Mouse (Mus musculus) embryonic facial prominence, embryonic 13.5 days (tissue): Measurements from ENCODE around the gene Ramac. TPM values are rescaled to one million over a fixed set of nuclear protein-coding genes. Genes with fewer than 3 reads are reported as not detected.

ENCODE experiments used
- ATAC-seq: fragments of 200-750 bp; cut with Nextera tagmentation; 2 replicates; pipeline ENCODE4 v1.8.0; 2017; ENCODE audit warnings: low read depth; ENCODE audit not compliant: insufficient number of reproducible peaks, insufficient read depth, low FRiP score, low TSS enrichment
- H3K27ac ChIP-seq: fragments of 300-500 bp; sonication (generic); 2 replicates; pipeline ENCODE4 v1.5.1; 2015; ENCODE audit warnings: moderate library complexity, mild to moderate bottlenecking, inconsistent platforms
- H3K27me3 ChIP-seq: fragments of 300-500 bp; sonication (generic); 2 replicates; pipeline ENCODE4 v1.6.1; 2015; ENCODE audit warnings: mild to moderate bottlenecking, inconsistent platforms
- H3K36me3 ChIP-seq: fragments of 300-500 bp; sonication (generic); 2 replicates; pipeline ENCODE4 v1.6.1; 2015; ENCODE audit warnings: mild to moderate bottlenecking, inconsistent platforms
- H3K4me1 ChIP-seq: fragments of 300-500 bp; sonication (generic); 2 replicates; pipeline ENCODE4 v1.6.1; 2015; ENCODE audit warnings: inconsistent platforms
- H3K4me2 ChIP-seq: fragments of 300-500 bp; sonication (generic); 2 replicates; pipeline ENCODE4 v1.6.1; 2015; ENCODE audit warnings: moderate library complexity, mild to moderate bottlenecking, inconsistent platforms
- H3K4me3 ChIP-seq: fragments of 300-500 bp; sonication (generic); 2 replicates; pipeline ENCODE4 v1.5.1; 2015; ENCODE audit warnings: mild to moderate bottlenecking, inconsistent platforms
- H3K9ac ChIP-seq: fragments of 300-500 bp; sonication (generic); 2 replicates; pipeline ENCODE4 v1.6.1; 2015; ENCODE audit warnings: mild to moderate bottlenecking, inconsistent platforms
- H3K9me3 ChIP-seq: fragments of 300-500 bp; sonication (generic); 2 replicates; pipeline ENCODE4 v1.6.1; 2016; ENCODE audit warnings: inconsistent platforms
- WGBS: fragments of 180-500 bp; shearing (Covaris S2); methylation state at CpG from one replicate; pipeline ENCODE4 v1.1.7; 2015; ENCODE audit warnings: mixed read lengths; 5-methylcytosine and 5-hydroxymethylcytosine counted together
- polyA plus RNA-seq: library from polyadenylated mRNA; unstranded; fragments of >200 nt; fragmentation: Nextera tagmentation; extraction: Ambion mirVana; gene quantifications from 2 replicates; pipeline ENCODE4 v1.2.1, GENCODE M21; 2015

The Ramac gene
- polyA plus RNA-seq = 120 and 141 TPM in 2 replicates

GRCm38 (mm10) chr7:81762180-81763109 is at the start of gene Ramac:
Gene Ramac (plus strand): TSS chr7:81762925.
- H3K27me3 ChIP-seq = no peaks in the 10 kb centered on the region
- H3K9me3 ChIP-seq = no peaks in the 10 kb centered on the region
- peak; percentile 94 for ATAC-seq
- peak within 1 kb of the TSS; percentile 98 for H3K9ac ChIP-seq
- H3K36me3 ChIP-seq = no peaks in the 10 kb centered on the region
- H3K4me2 ChIP-seq = peak within 1 kb of the TSS; percentile 89
- under 1% methylated on average over 56 of the region's 56 CpGs for WGBS
- H3K4me3 ChIP-seq = peak within 1 kb of the TSS; percentile 97
- H3K4me1 ChIP-seq = peaks cover 18% of the 10 kb centered on the region
- peak within 1 kb of the TSS; percentile 79 for H3K27ac ChIP-seq

- WGBS = 71% methylated on average over 1 of the region's 1 CpGs
- H3K36me3 ChIP-seq = no peaks in the 10 kb centered on the region
- no peak overlapping the region for H3K4me3 ChIP-seq
Observed at GRCm38 (mm10) chr7:81718657-81719056, 44.1 kb upstream of the Ramac start.

GRCm38 (mm10) chr7:81719216-81719661 is 43.5 kb upstream of the Ramac start:
- 70% methylated on average over 1 of the region's 1 CpGs for WGBS
- Histone ChIP-seq H3K4me1 (peaks cover 5% of the 10 kb centered on the region; the same call in 1 of the 2 replicates), H3K9me3 (no peaks in the 10 kb centered on the region), H3K36me3 (no peaks in the 10 kb centered on the region), H3K4me3 (no peak overlapping the region), H3K27me3 (no peaks in the 10 kb centered on the region), H3K9ac (no peak overlapping the region), H3K4me2 (no peak overlapping the region), H3K27ac (no peak overlapping the region)
- ATAC-seq = no peak

More at GRCm38 (mm10) chr7:81718657-81719056, 44.1 kb upstream of the Ramac start:
- H3K27me3 ChIP-seq = no peaks in the 10 kb centered on the region
- H3K27ac ChIP-seq = no peak overlapping the region
- no peak overlapping the region for H3K4me2 ChIP-seq
- ATAC-seq = no peak
- H3K4me1 ChIP-seq = peaks cover 5% of the 10 kb centered on the region; the same call in 1 of the 2 replicates
- H3K9me3 ChIP-seq = no peaks in the 10 kb centered on the region
- no peak overlapping the region for H3K9ac ChIP-seq

GRCm38 (mm10) chr7:81721271-81721670 is 41.5 kb upstream of the Ramac start:
- Histone ChIP-seq H3K27ac (no peak overlapping the region), H3K36me3 (no peaks in the 10 kb centered on the region), H3K9ac (no peak overlapping the region), H3K4me1 (peaks cover 5% of the 10 kb centered on the region; the same call in 1 of the 2 replicates), H3K4me3 (no peak overlapping the region), H3K4me2 (no peak overlapping the region), H3K9me3 (no peaks in the 10 kb centered on the region), H3K27me3 (no peaks in the 10 kb centered on the region)
- no peak for ATAC-seq
- WGBS = 53% methylated on average over 5 of the region's 5 CpGs

GRCm38 (mm10) chr7:81723851-81724250 is 38.9 kb upstream of the Ramac start:
- peaks cover 5% of the 10 kb centered on the region; the same call in 1 of the 2 replicates for H3K4me1 ChIP-seq
- no peak overlapping the region for H3K9ac ChIP-seq
- no peak overlapping the region for H3K4me3 ChIP-seq
- no peak for ATAC-seq
- 93% methylated on average over 10 of the region's 10 CpGs for WGBS
- no peaks in the 10 kb centered on the region for H3K27me3 ChIP-seq
- H3K4me2 ChIP-seq = no peak overlapping the region
- no peaks in the 10 kb centered on the region for H3K36me3 ChIP-seq
- no peaks in the 10 kb centered on the region for H3K9me3 ChIP-seq
- H3K27ac ChIP-seq = no peak overlapping the region

- 79% methylated on average over 18 of the region's 18 CpGs for WGBS
- H3K27ac ChIP-seq = no peak overlapping the region
- peaks cover 2% of the 10 kb centered on the region; the same call in 1 of the 2 replicates for H3K4me1 ChIP-seq
Observed at GRCm38 (mm10) chr7:81725986-81726727, 36.6 kb upstream of the Ramac start.

GRCm38 (mm10) chr7:81726728-81727005 is 36.1 kb upstream of the Ramac start:
- no peak overlapping the region for H3K27ac ChIP-seq
- WGBS = 44% methylated on average over 2 of the region's 2 CpGs

More at GRCm38 (mm10) chr7:81725986-81726727, 36.6 kb upstream of the Ramac start:
- no peaks in the 10 kb centered on the region for H3K27me3 ChIP-seq
- H3K36me3 ChIP-seq = no peaks in the 10 kb centered on the region
- H3K9ac ChIP-seq = no peak overlapping the region
- H3K4me3 ChIP-seq = no peak overlapping the region
- no peak overlapping the region for H3K4me2 ChIP-seq
- H3K9me3 ChIP-seq = no peaks in the 10 kb centered on the region
- ATAC-seq = no peak

GRCm38 (mm10) chr7:81727716-81728115 is 35.0 kb upstream of the Ramac start:
- no peak overlapping the region for H3K4me2 ChIP-seq
- H3K27me3 ChIP-seq = no peaks in the 10 kb centered on the region; the same call in 1 of the 2 replicates
- H3K9me3 ChIP-seq = no peaks in the 10 kb centered on the region
- no peak for ATAC-seq
- no peaks in the 10 kb centered on the region for H3K4me1 ChIP-seq
- H3K9ac ChIP-seq = no peak overlapping the region
- H3K27ac ChIP-seq = no peak overlapping the region
- no peaks in the 10 kb centered on the region for H3K36me3 ChIP-seq
- no peak overlapping the region for H3K4me3 ChIP-seq
- 77% methylated on average over 9 of the region's 9 CpGs for WGBS

More at GRCm38 (mm10) chr7:81726728-81727005, 36.1 kb upstream of the Ramac start:
- no peak overlapping the region for H3K9ac ChIP-seq
- no peaks in the 10 kb centered on the region for H3K9me3 ChIP-seq
- no peak for ATAC-seq
- no peaks in the 10 kb centered on the region for H3K27me3 ChIP-seq
- H3K4me3 ChIP-seq = no peak overlapping the region
- no peaks in the 10 kb centered on the region for H3K4me1 ChIP-seq
- H3K4me2 ChIP-seq = no peak overlapping the region
- no peaks in the 10 kb centered on the region for H3K36me3 ChIP-seq

- H3K9ac ChIP-seq = no peak overlapping the region
- 78% methylated on average over 9 of the region's 9 CpGs for WGBS
- no peaks in the 10 kb centered on the region for H3K9me3 ChIP-seq
- no peak for ATAC-seq
- no peaks in the 10 kb centered on the region for H3K4me1 ChIP-seq
- no peaks in the 10 kb centered on the region; the same call in 1 of the 2 replicates for H3K27me3 ChIP-seq
- H3K4me2 ChIP-seq = no peak overlapping the region
- H3K27ac ChIP-seq = no peak overlapping the region
- H3K4me3 ChIP-seq = no peak overlapping the region
- no peaks in the 10 kb centered on the region for H3K36me3 ChIP-seq
Observed at GRCm38 (mm10) chr7:81729787-81730186, 32.9 kb upstream of the Ramac start.

- no peak overlapping the region for H3K27ac ChIP-seq
- H3K9ac ChIP-seq = no peak overlapping the region
- no peaks in the 10 kb centered on the region; the same call in 1 of the 2 replicates for H3K27me3 ChIP-seq
- H3K4me1 ChIP-seq = no peaks in the 10 kb centered on the region
- no peaks in the 10 kb centered on the region for H3K36me3 ChIP-seq
- ATAC-seq = no peak
- H3K4me3 ChIP-seq = no peak overlapping the region
- no peak overlapping the region for H3K4me2 ChIP-seq
- 78% methylated on average over 6 of the region's 6 CpGs for WGBS
- no peaks in the 10 kb centered on the region for H3K9me3 ChIP-seq
Observed at GRCm38 (mm10) chr7:81731181-81731651, 31.5 kb upstream of the Ramac start.
